Mouse (Mus musculus): ENCODE results near the gene Grik4.

GRCm38 (mm10) chr9:42948381-42948780 is 4.1 kb upstream of the Grik4 start:
- TF ChIP-seq CHD1 (IDR thresholded peaks at IDR 0.05; ENCODE audit: low read depth, low read length): no peak
- no peak for TF ChIP-seq JUN (IDR thresholded peaks at IDR 0.05; ENCODE audit: insufficient read depth, low read depth, low read length)
- TF ChIP-seq POLR2A (IDR thresholded peaks at IDR 0.05; ENCODE audit: low read depth, low read length): no peak
- TF ChIP-seq ZC3H11A (IDR thresholded peaks at IDR 0.05; ENCODE audit: low read depth, low read length): no peak
- TF ChIP-seq NRF1 (IDR thresholded peaks at IDR 0.05; ENCODE audit: low read depth, low read length): no peak
- TF ChIP-seq USF1 (IDR thresholded peaks at IDR 0.05; ENCODE audit: low read depth, low read length): no peak
- no peak for TF ChIP-seq CTCF (conservative IDR thresholded peaks at IDR 0.05 in 1 of 2, IDR thresholded peaks at IDR 0.05 in 1 of 2; ENCODE audit: low read depth in 2 of 2, low read length in 2 of 2)

Measured in CH12.LX (cell line).